Mouse (Mus musculus) megakaryocyte-erythroid progenitor cell, adult 5-6 weeks (primary cell): ENCODE measurements around the gene Draxin. TPM values are rescaled to one million over a fixed set of nuclear protein-coding genes. Genes with fewer than 3 reads are reported as not detected.

Experiments
- ATAC-seq: replicated peaks from 2 replicates; pipeline ENCODE4 v1.8.0; 2016; ENCODE audit warnings: mild to moderate bottlenecking, inconsistent platforms; ENCODE audit not compliant: severe bottlenecking, poor library complexity, low FRiP score, low TSS enrichment
- total RNA-seq, 2 experiments: library from RNA; stranded (forward) in 1 of 2; stranded (reverse) in 1 of 2; fragments of 200-1000, 215-1000 nt in 1 of 2; fragments of >200 nt in 1 of 2; fragmentation: Nextera tagmentation in 1 of 2; gene quantifications; 2 replicates each; pipeline ENCODE4 v1.2.3; 2014 to 2017

The Draxin gene
- total RNA-seq, 2 experiments from 2014 or later: not detected

GRCm38 (mm10) chr4:148087907-148088527 lies 42.5 kb downstream of the Draxin start, which contains the start of gene Agtrap:
Gene Agtrap, minus strand, starts transcription at chr4:148088031.
- ATAC-seq: peak; percentile 91

GRCm38 (mm10) chr4:148087091-148087906 lies 43.2 kb downstream of the Draxin start:
- no peak; the same call in 1 of the 2 replicates for ATAC-seq

- ATAC-seq: no peak
Measured at GRCm38 (mm10) chr4:148085907-148086305, 44.6 kb downstream of the Draxin start.

- no peak for ATAC-seq
Measured at GRCm38 (mm10) chr4:148085131-148085906, 45.2 kb downstream of the Draxin start.

GRCm38 (mm10) chr4:148084261-148084714 lies 46.2 kb downstream of the Draxin start:
- ATAC-seq: no peak

- ATAC-seq: no peak
Measured at GRCm38 (mm10) chr4:148083176-148083899, 47.2 kb downstream of the Draxin start.

- ATAC-seq: peak; percentile 87
Measured at GRCm38 (mm10) chr4:148082257-148083044, 48.0 kb downstream of the Draxin start.

GRCm38 (mm10) chr4:148081201-148081600 lies 49.3 kb downstream of the Draxin start:
- no peak for ATAC-seq

GRCm38 (mm10) chr4:148080597-148080973 lies 49.9 kb downstream of the Draxin start:
- no peak for ATAC-seq

GRCm38 (mm10) chr4:148079944-148080596 lies 50.4 kb downstream of the Draxin start:
- no peak for ATAC-seq

- no peak for ATAC-seq
Measured at GRCm38 (mm10) chr4:148079212-148079611, 51.3 kb downstream of the Draxin start.

GRCm38 (mm10) chr4:148075881-148076280 lies 54.6 kb downstream of the Draxin start:
- ATAC-seq: no peak

GRCm38 (mm10) chr4:148075259-148075658 lies 55.2 kb downstream of the Draxin start:
- peak; percentile 57 for ATAC-seq

GRCm38 (mm10) chr4:148074521-148075189 lies 55.8 kb downstream of the Draxin start:
- peak; percentile 50 for ATAC-seq

- no peak for ATAC-seq
Measured at GRCm38 (mm10) chr4:148071508-148071907, 59.0 kb downstream of the Draxin start.

- no peak for ATAC-seq
Measured at GRCm38 (mm10) chr4:148069602-148070218, 60.8 kb downstream of the Draxin start.

- no peak for ATAC-seq
Measured at GRCm38 (mm10) chr4:148067346-148067745, 63.2 kb downstream of the Draxin start.
